Mouse (Mus musculus): Measurements from ENCODE around the gene Nedd9.

DNA sequence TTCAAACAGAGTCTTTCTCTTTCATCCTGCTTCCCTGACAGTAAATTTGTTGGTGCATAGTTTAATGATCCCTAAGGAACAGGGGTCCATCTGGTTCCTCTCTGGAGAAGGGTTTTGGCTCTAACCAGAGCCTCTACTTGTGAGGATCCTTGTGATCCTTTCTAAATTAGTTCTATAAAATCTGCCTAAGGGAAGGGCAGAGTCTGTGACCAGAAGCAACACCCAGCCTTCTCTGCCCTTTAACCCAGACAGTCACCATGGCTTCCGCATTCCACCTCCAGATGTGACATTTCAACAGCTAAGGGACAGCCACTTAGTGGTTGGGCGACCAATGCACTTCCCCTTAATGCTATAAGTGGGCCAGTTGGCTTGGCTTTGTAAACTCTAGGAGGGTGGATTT lies 20.1 kb downstream of the Nedd9 start:
- no peak for TF ChIP-seq HCFC1 (IDR thresholded peaks at IDR 0.05; ENCODE audit: borderline replicate concordance, insufficient read depth, low read length)
- TF ChIP-seq ZC3H11A (IDR thresholded peaks at IDR 0.05; ENCODE audit: borderline replicate concordance, low read depth, low read length): no peak

Measured in ES-E14 (cell line).